Mouse (Mus musculus) retina, embryonic 14.5 days (tissue): ENCODE results near the gene 4921504E06Rik.

ENCODE experiments used
- DNase-seq: peaks from one replicate; pipeline ENCODE4 v3.0.0-alpha.2; 2015; ENCODE audit warnings: low spot score

4921504E06Rik gene

DNA sequence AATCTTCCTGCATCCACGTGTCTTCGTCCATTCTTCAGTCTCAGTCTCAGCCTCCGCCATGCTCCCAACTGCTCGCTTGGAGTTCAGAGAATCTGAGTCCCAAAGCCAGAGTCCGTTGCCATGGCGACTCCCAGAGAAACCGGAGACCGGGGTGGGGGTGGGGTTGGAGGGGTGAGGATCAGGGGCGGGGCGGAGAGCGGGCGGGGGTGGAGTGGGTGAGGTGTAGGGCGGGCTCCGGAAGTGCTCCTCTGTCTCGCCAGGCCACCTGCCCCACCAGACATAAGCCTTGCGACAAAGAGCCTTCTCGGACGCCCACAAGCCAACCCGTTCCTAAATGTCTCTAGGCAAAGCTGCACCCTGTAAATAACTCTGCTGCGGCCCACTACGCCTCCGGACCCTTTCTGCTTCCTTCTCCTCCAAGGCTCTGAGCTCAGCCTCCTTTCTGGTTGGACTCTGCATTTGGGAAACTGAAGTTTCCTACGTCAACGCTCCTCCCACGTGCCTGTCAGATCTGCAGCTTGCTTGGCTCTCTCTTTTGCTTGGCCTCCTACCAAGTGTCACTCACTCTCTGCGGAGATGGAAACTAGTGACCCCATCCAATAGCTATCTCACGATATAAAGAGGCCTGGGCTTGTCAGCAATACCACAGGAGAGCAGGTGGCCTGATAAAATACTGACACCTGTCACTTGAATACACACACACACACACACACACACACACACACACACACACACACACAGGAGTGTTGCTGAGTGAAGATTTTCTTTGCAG lies at the start of gene 4921504E06Rik:
Gene 4921504E06Rik (minus strand): TSS at position 94 of the 772 bp plus-strand sequence.
- DNase-seq = peak; percentile 91

DNA sequence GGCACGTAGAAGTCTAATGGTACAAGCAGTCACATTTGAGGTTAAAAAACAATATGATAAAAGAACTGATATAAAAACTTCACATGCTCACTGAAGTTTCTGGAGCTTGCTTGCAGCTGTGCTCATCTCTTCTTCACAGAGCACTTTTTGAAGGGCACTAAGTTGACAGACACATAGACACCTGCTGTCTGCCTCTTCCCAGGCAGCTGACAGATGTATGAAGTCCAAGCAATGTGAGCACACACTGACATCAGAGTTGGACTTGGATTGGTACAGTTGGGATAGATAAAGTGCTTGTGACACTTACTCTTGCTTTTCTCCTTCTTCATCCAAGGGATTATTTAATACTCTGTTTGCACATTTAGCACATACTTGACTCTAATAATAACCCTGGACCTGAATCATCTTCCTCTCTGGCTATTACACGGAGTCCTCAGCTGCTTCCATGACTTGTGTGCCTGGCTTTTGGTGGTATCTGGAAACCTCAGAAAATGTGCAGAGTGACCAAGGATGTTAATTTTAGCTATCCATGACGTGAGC lies 47.7 kb upstream of the 4921504E06Rik start:
- no peak for DNase-seq

DNA sequence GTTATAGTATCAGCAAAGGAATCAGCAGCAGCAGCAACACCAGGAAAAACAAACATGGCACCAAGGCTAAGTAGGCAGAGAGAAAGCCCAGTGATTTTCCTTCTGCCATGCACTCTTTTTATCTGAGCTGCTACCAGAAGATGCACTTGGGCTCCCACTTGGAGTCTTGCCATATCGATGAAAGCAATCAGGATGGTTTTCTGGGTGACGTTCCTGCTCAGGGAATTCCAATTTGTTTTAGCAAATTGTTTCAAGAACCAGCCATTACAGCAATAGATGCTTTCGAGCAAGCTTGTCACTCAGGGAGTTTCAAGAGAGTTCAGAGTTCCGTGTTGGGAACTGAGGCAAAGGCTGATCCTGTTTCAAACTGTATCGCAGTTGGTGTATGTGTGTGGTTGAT lies 47.1 kb upstream of the 4921504E06Rik start:
- DNase-seq = no peak

DNA sequence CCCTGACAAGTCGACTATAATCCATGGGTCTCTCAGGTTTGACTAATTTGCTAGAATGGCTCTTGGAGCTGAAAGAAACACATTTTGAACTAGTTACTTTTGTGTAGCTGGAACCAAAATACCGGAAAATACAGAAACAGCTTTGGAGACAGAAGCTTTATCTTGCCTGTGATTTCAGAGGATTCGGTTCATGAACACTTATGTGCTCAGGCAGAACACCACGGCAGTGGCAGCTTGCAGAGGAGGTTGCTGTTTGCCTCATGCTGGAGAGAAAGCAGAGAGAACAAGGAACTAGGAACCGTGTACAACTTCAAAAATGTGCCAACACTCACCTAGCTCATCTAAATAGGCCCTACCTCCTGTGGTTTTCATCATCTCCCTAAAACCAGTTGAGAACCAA lies 46.1 kb upstream of the 4921504E06Rik start:
- no peak for DNase-seq

DNA sequence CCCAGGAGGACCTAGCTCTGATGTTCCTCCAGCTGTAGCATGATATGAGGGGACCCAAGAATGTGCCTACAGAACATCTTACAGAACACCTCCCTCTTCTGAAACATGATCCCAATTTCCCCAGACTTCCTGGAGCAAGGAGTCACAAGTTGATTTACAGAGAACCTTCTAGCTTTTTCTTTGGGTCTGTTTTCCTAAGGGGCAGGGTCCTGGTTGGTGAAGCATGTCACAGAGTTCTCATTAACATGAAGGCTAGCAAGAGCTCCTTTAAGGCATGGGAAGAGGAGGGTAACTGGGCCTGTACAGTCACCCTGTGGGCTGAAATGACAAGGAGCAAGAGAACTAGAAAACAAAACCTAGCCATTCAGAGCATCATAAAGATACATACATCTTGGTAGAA lies 43.3 kb upstream of the 4921504E06Rik start:
- no peak for DNase-seq

DNA sequence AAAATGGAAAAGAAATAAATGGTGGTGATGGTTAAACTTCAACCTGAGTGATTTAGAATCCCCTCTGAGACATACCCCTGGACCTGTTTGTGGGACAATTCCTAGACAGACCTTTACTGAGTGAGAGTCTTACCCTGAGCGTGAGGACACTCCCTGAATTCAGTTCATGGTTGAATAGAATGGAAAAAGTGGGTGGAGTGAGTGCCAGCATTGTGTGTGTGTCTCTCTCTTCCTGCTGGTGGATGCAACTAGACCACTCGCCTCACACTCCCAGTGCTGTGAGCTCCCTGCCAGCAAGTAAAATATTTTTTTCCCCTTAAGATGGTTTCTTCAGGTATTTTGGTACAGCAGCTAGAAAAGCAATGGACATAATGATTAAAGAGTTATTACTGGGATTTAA lies 42.7 kb upstream of the 4921504E06Rik start:
- DNase-seq = no peak

DNA sequence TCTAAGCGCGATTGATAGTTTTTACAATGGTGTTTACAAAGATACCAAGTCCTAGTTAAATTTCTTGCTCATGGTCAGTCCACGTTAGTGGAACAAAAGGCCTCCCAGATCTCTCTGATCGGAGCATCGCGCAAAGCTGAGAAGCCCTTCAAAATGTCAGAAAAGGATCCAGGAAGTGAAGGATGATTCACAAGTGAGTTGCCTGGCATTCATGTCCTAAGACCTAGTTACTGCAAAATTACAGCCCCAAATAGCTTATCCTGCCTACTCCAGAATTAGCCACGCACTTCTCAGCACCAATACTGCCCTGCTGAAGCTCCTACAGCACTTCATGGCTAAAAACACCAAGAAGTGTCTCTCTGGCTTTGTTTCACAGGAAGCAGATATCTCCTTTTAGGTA lies 41.1 kb upstream of the 4921504E06Rik start:
- no peak for DNase-seq

DNA sequence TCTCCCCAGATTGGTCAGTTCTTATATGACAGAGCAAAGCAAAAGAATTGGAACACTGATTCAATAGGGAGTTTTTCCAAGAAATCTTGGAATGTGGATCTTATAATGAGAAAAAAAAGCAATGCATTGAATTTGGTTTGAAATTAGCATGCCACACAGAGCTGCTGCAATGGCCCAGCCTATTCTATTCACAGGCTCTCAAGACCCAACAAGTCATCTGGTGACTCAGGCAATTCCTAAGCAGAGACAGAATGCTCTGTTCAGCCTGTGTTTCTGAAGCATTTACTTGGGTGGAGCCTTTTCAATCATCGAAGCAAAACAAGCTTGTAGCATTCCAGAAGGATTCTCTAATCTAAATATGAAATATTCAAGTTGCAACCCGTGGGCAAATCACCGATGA lies 26.1 kb upstream of the 4921504E06Rik start:
- no peak for DNase-seq

DNA sequence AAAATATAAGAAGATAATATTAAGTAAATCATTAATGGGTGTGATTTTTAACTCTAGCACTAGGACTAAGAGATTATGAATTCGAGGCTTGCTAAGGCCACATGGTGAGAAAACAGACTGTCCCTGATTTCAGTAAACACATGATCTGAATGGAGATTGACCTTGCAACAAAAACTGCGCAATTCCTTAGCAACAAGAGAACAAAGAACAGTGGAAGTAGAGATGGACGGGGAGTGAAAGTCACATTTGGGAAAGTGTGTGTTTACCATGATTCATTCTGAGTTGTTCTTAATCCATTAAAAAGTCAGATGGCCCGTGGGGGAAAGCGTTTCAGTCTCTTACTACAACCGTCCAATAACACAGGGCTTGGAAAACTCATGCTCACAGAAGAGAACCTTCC lies 25.5 kb upstream of the 4921504E06Rik start:
- no peak for DNase-seq

DNA sequence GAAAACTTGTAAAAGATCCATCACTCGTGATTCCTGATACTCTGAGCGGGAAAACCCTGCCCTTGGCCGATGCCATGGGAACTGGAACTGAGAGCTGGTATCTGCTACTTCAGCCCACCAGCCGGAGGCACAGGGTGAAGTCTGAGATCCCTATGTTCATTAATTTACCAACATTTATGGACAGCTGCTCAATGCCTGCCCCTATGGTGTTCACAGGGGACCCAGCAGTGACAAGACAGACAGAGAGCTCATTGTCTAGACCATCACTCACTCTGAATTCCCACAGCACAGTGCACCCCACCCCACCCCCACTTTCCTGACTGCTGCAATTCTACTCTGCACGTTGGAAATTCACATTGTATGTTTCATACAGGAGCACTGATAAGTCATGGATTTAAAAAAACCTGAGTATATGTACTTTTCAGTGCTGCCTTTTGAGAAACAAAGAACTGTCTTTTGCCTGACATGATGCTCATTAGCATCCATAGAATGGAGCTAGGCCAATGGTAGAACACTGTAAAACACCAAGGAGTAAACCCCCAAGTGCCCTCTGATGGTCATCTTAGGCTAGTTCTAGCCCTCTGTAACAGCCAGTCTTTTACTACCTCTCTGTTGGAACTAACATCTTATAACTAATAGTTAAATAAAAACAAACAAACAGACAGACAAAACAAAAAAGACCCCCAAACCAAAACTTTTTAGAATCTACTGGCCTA lies 8.6 kb upstream of the 4921504E06Rik start:
- DNase-seq = peak; percentile 10

DNA sequence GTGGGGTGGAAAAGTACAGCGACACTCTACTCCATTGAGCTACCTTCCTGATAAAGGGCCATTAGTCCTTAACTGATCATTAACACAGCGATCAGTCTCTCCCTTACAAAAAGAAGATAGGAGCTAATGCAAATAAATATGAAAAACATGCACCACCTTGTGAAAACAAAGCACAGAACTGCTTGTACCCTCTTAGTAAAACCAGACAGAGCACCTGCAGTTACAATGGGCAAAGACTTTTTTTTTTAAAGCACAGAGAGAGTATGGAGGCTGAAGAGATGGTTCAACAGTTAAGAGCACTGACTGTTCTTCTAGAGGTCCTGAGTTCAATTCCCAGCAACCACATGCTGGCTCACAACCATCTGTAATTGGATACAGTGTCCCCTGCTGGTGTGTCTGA lies 6.9 kb upstream of the 4921504E06Rik start:
- no peak for DNase-seq

DNA sequence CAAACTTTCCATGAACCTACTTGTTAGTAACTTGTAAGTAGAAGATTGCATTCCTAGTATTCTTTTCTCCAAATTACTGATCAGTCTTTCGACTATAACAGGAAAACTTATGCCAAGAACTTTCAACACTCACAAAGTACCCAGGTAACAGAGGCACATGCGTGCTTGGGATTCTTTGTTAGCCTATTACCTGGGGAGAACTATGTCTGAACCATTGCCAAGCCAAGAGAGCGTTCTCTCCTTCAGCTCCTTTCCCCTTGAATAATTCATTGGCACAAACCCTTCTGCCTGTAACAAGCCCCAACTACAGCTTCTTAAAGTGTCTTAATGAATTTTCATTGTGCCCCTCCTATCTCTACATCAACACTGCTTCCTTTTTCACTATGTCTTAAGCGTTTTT lies 6.4 kb upstream of the 4921504E06Rik start:
- DNase-seq = no peak

DNA sequence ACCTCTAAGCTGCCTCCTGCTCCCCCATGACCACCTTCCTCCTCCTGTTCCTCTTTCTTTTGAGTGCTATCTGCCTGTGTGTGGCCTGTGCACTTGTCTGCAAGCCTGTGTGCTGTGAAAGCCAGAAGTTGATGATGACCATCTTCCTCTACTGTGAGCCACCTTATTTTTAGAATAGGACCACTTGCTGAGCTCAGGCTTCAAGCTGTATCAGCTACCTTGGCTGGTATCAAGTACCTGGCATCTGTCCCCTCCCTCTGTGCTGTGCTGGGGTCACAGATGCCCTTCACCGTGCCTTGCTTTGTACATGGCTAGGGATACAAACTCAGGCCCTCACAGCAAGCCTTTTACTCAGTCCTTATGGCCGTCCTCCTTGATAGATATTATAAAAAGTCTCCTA lies 2.3 kb downstream of the 4921504E06Rik start:
- DNase-seq = no peak

DNA sequence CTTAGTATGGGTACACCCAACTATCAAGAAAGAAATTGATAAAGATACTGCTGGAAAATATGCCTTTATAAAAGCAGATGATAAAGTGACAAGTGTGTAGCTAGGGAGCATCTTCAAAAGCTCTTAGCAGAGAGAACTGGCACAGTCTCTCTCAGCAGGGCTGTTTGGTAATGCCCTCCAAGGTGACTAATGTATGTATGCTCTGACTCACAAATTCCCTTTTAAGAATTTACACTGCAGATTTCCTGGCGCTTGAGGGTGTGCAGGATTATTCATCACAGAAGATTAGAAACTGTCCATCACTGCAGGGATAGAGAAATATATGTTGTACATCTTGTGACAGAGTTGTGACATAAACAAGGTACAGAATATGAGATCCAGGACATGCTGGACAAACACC lies 12.8 kb downstream of the 4921504E06Rik start:
- DNase-seq = no peak

DNA sequence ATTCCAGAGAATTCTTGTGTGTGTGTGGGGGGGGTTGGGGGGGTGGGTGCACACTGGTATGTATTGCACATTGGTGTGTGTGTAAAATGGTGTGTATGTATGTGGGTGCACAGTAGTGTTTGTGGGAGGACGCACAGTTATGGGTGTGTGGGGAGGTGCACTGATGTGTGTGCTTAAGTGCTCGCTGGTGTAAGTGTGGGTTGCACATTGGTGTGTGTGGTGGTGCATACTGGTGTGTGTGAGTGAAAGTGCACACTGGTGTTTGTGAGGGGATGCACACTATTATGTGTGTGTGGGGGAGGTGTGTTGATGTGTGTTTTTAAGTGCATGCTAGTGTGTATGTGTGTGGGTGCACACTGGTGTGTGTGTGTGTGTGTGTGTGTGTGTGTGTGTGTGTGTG lies 24.3 kb downstream of the 4921504E06Rik start:
- no peak for DNase-seq

DNA sequence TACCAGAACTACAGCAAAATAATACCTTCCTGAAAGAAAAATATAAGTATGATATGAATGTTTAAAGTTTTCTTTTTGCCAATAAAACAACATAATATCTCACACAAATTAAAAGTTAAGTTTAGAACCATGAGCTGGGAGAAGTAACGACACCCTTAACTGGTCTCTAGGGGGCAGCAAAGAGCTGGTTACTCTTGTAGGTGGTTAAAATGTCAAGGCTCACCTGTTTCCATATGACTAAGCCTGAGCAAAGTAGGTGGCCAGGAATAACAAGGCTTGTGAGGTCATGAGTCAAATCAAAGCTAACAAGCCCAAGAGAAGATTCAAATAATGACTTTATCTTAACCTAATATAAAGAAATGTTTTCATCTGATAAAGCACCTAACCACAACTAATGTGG lies 24.9 kb downstream of the 4921504E06Rik start:
- peak; percentile 82 for DNase-seq

DNA sequence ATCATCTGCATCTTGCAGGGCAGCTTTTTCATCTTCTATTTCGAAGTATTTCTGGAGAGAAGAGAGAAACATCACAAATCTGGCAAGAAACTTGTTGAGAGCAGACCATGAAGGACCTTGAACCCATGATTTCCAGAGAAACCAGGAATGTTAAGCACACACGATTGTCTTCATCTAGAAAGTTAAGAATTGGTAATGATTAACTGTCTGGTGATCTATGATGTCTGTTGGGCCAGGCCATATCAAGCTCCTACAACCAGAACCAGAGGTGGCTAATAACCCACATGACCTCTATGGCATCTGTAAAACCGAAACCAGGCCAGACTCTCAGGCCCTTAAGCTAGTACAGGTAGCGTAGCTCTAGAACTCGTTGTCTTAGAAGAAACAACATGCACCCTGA lies 29.6 kb downstream of the 4921504E06Rik start:
- DNase-seq = no peak

DNA sequence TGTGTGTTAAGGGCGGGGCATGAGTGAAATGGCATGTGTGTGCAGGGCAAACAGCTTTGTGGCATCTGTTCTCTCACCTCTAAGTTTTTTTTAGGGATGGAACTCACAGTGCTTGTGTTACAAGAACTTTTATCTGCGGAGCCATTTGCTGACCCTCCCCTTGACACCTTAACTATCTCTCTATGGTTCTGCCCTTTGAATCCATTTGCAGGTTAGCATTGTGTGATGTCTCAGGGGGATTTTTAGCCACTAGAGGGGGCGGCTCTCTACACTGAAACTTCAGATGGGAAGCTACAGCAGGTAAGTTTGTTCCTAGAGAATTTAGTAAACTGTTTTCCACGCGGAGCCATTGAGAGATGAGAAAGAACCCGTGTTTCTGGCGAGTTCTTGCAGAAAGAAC lies 32.1 kb downstream of the 4921504E06Rik start:
- peak; percentile 41 for DNase-seq

DNA sequence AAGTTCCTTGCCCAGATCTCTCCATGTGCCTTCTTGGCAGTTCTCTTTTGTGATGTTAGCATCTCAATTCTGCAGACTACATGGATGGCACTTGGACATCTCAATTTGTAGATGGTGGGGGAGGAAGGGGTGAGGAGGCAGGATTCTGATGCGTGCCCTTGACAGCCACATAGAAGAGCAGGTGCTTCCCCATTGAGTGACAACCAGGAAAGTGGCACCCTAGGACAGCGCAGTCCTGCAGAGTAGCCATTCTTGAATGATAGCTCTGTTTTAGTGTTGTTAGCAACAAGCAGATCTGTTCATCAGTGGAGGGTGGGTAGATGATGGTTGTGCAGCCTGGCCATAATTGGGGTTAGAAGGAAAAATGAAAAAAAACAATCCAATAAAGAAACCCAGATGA lies 33.1 kb downstream of the 4921504E06Rik start:
- DNase-seq = no peak

DNA sequence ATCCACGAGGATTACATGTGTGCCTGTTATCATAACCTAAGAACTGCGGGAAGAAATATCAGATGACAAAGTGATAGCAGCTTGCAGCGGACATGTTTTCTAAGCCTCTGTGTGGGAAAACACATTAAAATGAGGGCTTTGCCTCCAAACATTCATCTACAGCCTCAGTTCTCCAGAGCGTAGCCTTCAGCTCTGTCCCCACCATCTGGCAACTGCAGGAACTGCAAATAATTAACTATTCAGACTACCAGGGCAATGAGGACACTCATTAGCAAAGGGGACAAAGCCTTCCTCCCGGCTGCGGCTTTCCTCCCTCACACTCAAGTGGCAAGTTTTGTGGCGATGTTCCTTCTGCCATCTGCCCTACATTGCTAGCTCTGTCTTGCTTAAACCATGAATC lies 33.9 kb downstream of the 4921504E06Rik start:
- DNase-seq = peak; percentile 92

DNA sequence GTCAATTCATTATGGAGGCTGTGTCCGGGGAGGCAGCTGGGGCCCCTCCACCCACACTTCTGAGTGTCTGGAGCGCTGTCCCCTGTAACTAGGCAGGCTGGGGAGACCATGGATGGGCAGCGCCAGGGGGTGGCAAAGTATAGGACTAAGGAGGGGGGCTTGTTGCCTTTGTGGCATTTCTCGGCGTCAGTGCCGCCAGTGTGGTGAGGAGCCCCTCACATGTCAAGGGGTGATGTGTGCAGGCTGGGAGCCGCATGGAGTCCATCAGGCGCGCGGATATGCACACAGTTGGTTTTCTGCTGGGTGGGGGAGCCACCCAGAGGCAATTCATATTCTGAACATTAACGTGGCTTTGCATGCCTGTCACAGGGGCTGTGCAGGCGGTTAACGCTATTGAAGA lies 35.8 kb downstream of the 4921504E06Rik start:
- DNase-seq = peak; percentile 17

DNA sequence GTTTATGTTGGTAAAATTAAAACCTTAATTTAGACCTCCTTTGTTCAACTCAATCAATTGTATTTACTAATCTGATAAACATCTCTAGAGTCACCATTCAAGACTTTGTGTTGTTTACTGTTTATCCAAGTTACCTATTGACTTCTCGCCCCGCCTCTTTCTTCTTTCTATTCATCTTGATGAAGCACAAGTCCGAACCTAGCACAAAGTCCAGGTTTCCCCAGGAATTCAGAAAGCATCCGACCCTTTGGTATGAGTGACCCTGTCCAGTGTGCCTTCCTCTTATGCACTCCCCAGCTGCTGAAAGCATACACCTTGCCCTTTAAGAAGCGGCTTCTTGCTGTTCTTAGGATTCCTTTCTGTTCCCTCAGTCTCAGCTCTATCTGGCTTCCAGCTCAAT lies 41.3 kb downstream of the 4921504E06Rik start:
- DNase-seq = no peak

DNA sequence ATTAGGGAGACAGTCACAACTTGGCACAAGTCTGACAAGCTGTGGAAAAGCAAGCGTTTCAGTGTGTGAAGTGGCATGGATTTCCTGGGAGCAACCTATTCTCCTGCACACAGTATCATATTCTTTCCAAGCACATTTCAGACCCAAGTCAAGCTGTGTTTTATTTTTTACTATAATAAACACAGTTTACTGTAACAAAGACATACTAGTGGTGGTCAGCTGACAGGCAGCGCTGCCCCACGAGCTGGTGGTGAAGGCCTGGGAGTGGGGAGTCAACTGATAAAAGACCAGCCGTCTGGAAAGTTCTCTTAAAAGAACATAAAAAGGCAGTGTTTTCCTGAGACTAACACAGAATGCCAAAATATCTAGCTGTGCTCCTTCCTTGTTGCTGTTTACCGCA lies 42.7 kb downstream of the 4921504E06Rik start:
- DNase-seq = no peak
